Mouse (Mus musculus): ENCODE results near the gene Sowahb. TPM values are rescaled to one million over a fixed set of nuclear protein-coding genes. Genes with fewer than 3 reads are reported as not detected.

Sowahb gene
- polyA plus RNA-seq, 1 experiment: not detected

- no peaks in the 10 kb centered on the region for H3K4me1 ChIP-seq (ENCODE audit: control insufficient read depth, insufficient read depth, low read length)
Measured at GRCm38 (mm10) chr5:93033087-93033870, 11.5 kb downstream of the Sowahb start.

DNA sequence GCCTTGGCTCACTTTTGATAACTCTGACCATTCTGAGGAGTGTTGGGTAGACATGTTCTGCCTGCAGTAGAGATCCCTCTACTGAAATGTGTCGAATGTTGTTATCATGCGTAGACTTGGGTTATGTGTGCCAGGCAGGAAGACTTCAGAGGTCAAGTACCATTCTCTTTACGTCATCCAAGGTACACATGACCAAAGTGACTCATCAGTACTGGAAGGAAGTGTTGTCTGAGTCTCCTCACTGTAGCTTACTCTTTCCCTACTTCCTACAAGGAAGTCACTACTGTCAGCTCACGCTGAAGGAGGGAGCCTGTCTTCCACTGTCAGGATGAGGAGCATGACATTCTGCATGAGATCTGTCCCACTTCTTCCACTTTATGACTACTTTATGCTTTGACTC is 12.2 kb downstream of the Sowahb start:
- WGBS: 91% methylated on average over 4 of the region's 4 CpGs
- TF ChIP-seq CTCF (IDR thresholded peaks at IDR 0.05; ENCODE audit: insufficient read depth, low read depth, low read length) (no peak), POLR2A (IDR thresholded peaks at IDR 0.05; ENCODE audit: insufficient read depth, low read depth, low read length) (no peak)
- Histone ChIP-seq H3K4me1 (ENCODE audit: control insufficient read depth, insufficient read depth, low read length) (no peaks in the 10 kb centered on the region), H3K27ac (ENCODE audit: insufficient read depth, low read depth, low read length) (no peak overlapping the region), H3K4me3 (ENCODE audit: insufficient read depth, low read depth, low read length) (no peak overlapping the region)

More at GRCm38 (mm10) chr5:93033087-93033870, 11.5 kb downstream of the Sowahb start:
- Histone ChIP-seq H3K4me3 (ENCODE audit: insufficient read depth, low read depth, low read length) (no peak overlapping the region), H3K27ac (ENCODE audit: insufficient read depth, low read depth, low read length) (no peak overlapping the region)
- 76% methylated on average over 5 of the region's 5 CpGs for WGBS
- TF ChIP-seq CTCF (IDR thresholded peaks at IDR 0.05; ENCODE audit: insufficient read depth, low read depth, low read length): no peak
- no peak for TF ChIP-seq POLR2A (IDR thresholded peaks at IDR 0.05; ENCODE audit: insufficient read depth, low read depth, low read length)

GRCm38 (mm10) chr5:93030869-93031268 is 14.0 kb downstream of the Sowahb start:
- WGBS: 64% methylated on average over 3 of the region's 3 CpGs
- H3K4me3 ChIP-seq (ENCODE audit: insufficient read depth, low read depth, low read length): no peak overlapping the region
- TF ChIP-seq CTCF (IDR thresholded peaks at IDR 0.05; ENCODE audit: insufficient read depth, low read depth, low read length) (no peak), POLR2A (IDR thresholded peaks at IDR 0.05; ENCODE audit: insufficient read depth, low read depth, low read length) (no peak)

GRCm38 (mm10) chr5:93030411-93030810 is 14.4 kb downstream of the Sowahb start:
- Histone ChIP-seq H3K4me3 (ENCODE audit: insufficient read depth, low read depth, low read length) (no peak overlapping the region), H3K27ac (ENCODE audit: insufficient read depth, low read depth, low read length) (no peak overlapping the region), H3K4me1 (ENCODE audit: control insufficient read depth, insufficient read depth, low read length) (no peaks in the 10 kb centered on the region)
- 88% methylated on average over 5 of the region's 5 CpGs for WGBS
- TF ChIP-seq POLR2A (IDR thresholded peaks at IDR 0.05; ENCODE audit: insufficient read depth, low read depth, low read length): no peak
- no peak for TF ChIP-seq CTCF (IDR thresholded peaks at IDR 0.05; ENCODE audit: insufficient read depth, low read depth, low read length)

More at GRCm38 (mm10) chr5:93030869-93031268, 14.0 kb downstream of the Sowahb start:
- no peak overlapping the region for H3K27ac ChIP-seq (ENCODE audit: insufficient read depth, low read depth, low read length)
- H3K4me1 ChIP-seq (ENCODE audit: control insufficient read depth, insufficient read depth, low read length): no peaks in the 10 kb centered on the region

DNA sequence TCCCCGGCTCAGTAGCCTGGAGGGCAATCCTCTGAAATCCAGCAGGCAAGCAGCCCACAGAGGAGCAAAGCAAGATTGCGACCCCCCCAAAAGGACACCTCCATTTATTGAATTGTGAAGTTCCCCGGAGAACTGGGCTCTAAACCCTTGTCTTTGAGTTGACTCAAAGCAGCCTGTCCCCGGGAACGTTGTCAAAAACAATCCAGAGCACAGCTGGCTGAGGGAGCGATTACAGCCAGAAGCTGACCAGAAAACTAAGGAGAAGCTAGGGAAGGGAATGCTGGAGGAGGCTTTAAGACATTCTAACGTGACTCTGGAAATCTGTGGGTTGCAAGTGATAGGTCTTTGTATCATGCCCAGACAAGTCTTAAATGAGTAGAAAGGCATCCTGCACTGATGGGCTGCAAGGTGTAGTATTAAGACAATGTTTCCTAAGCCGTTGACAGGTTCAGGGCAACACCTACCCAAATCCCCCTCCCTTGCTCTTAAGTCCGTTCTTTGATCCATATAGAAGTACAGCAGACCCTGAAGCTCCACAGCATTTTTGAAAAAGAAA is 17.6 kb downstream of the Sowahb start:
- Histone ChIP-seq H3K27ac (ENCODE audit: insufficient read depth, low read depth, low read length) (no peak overlapping the region), H3K4me1 (ENCODE audit: control insufficient read depth, insufficient read depth, low read length) (no peaks in the 10 kb centered on the region), H3K4me3 (ENCODE audit: insufficient read depth, low read depth, low read length) (no peak overlapping the region)
- TF ChIP-seq POLR2A (IDR thresholded peaks at IDR 0.05; ENCODE audit: insufficient read depth, low read depth, low read length): no peak
- no peak for TF ChIP-seq CTCF (IDR thresholded peaks at IDR 0.05; ENCODE audit: insufficient read depth, low read depth, low read length)
- WGBS: 46% methylated on average over 9 of the region's 9 CpGs

DNA sequence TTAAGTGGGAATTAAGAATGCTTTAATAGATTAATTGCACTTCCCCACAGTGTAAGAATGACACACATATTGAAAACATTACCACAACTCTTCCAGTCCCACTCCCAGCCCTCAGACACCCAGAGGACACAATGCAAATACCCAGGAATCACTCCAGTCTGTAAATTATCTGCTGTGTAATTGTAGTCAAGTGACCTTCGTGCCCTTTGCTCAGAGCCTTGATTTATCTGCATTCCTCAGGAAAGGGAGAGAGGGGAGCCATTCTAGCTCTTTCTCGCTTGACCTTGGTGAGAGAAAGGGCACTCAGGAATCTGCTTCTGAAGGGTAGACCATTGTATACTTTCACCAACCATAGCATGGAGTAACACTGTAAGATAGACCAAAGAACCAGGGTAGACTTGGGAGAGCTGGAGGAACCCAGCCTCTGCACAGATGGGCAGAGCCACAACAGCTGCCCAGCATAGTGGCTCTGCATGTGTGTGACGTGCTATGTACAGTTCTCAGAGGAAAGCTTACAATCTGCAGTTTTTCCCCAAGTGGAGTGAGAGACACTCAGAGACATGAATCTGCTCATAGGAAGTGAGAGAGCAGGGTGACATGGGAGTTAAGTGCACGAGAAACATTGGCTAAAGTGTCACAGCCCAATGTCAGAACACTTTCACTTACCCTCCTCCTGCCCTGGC is 18.2 kb downstream of the Sowahb start:
- whole genome bisulfite sequencing: 74% methylated on average over 4 of the region's 4 CpGs
- Histone ChIP-seq H3K4me3 (ENCODE audit: insufficient read depth, low read depth, low read length) (no peak overlapping the region), H3K27ac (ENCODE audit: insufficient read depth, low read depth, low read length) (no peak overlapping the region), H3K4me1 (ENCODE audit: control insufficient read depth, insufficient read depth, low read length) (no peaks in the 10 kb centered on the region)
- TF ChIP-seq CTCF (IDR thresholded peaks at IDR 0.05; ENCODE audit: insufficient read depth, low read depth, low read length) (no peak), POLR2A (IDR thresholded peaks at IDR 0.05; ENCODE audit: insufficient read depth, low read depth, low read length) (no peak)

DNA sequence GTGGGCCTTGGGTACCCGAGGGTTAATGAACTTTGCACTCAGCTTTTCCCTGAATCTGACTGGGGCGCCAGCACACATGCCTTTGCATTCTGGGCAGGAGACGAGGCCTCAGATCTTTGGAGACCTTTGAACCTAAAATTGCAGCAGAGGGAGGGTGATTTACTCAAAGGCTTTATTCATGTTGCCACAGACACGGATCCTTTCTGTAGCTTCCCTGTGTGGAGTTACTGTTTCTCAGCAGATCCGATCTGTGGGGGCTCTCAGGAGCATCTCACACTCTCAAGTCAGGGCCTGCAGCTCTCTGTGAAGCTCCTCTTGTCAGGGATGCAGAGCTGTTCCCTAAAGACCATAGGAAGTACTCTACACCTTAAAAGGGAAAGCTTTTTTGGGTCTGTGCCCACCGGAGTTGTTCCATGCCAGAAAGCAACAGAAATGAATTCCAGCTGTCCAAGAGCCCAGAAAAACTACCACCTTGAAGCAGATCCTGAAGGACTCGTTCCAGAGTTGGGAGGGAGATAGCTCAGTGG is 20.0 kb downstream of the Sowahb start:
- Histone ChIP-seq H3K4me3 (ENCODE audit: insufficient read depth, low read depth, low read length) (no peak overlapping the region), H3K27ac (ENCODE audit: insufficient read depth, low read depth, low read length) (no peak overlapping the region), H3K4me1 (ENCODE audit: control insufficient read depth, insufficient read depth, low read length) (no peaks in the 10 kb centered on the region)
- TF ChIP-seq POLR2A (IDR thresholded peaks at IDR 0.05; ENCODE audit: insufficient read depth, low read depth, low read length): no peak
- TF ChIP-seq CTCF (IDR thresholded peaks at IDR 0.05; ENCODE audit: insufficient read depth, low read depth, low read length): no peak
- 57% methylated on average over 7 of the region's 7 CpGs for WGBS

DNA sequence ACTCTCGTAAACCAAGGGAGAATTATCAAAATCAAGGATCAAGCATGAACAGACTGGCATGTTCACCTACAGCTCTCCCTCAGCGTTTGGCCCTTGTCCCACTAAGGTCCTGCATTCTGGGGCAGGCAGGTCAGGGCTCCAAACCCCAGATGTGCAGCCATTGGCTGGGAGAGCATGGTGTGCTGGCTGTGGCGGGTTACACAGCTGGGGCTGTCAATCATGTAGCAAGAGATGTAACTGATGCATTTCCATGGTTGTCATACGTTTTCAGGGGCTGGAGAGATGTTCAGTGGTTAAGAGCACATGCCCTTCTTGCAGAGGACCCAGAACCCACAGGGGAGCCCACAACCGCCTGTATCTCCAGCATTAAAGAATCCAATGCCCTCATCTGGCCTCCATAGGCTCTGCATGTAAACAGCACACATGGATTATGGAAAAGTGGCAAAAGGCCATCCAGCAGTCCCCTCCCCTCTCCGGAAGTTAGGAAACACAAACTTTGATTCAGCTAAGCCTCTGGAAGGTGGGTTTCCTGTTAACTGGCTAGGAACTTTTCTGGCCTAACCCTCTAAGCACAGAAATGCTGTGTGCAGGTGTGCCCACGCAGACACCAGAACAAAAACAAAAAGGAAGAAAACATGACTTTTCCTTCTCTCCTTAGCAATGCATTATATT is 22.6 kb downstream of the Sowahb start:
- WGBS: 87% methylated on average over 7 of the region's 7 CpGs
- no peak overlapping the region for H3K27ac ChIP-seq (ENCODE audit: insufficient read depth, low read depth, low read length)
- TF ChIP-seq CTCF (IDR thresholded peaks at IDR 0.05; ENCODE audit: insufficient read depth, low read depth, low read length): no peak
- TF ChIP-seq POLR2A (IDR thresholded peaks at IDR 0.05; ENCODE audit: insufficient read depth, low read depth, low read length): no peak
- H3K4me1 ChIP-seq (ENCODE audit: control insufficient read depth, insufficient read depth, low read length): no peaks in the 10 kb centered on the region
- no peak overlapping the region for H3K4me3 ChIP-seq (ENCODE audit: insufficient read depth, low read depth, low read length)
